Mouse (Mus musculus) CD4-positive, CD25-positive, alpha-beta regulatory T cell, adult 2 months (primary cell): ENCODE measurements around the gene Zmynd8.
"Not testable (repeated sequence)": the region's sequence is repeated elsewhere in the genome, so short reads cannot be mapped to it uniquely, and the experiment has no call there.

Experiments used
- DNase-seq: peaks from one replicate; pipeline ENCODE4 v3.0.0-alpha.2; 2012; ENCODE audit warnings: low read depth, low spot score

Gene Zmynd8

GRCm38 (mm10) chr2:165809091-165809490 lies 89.7 kb downstream of the Zmynd8 start:
- DNase-seq, result no peak

DNA sequence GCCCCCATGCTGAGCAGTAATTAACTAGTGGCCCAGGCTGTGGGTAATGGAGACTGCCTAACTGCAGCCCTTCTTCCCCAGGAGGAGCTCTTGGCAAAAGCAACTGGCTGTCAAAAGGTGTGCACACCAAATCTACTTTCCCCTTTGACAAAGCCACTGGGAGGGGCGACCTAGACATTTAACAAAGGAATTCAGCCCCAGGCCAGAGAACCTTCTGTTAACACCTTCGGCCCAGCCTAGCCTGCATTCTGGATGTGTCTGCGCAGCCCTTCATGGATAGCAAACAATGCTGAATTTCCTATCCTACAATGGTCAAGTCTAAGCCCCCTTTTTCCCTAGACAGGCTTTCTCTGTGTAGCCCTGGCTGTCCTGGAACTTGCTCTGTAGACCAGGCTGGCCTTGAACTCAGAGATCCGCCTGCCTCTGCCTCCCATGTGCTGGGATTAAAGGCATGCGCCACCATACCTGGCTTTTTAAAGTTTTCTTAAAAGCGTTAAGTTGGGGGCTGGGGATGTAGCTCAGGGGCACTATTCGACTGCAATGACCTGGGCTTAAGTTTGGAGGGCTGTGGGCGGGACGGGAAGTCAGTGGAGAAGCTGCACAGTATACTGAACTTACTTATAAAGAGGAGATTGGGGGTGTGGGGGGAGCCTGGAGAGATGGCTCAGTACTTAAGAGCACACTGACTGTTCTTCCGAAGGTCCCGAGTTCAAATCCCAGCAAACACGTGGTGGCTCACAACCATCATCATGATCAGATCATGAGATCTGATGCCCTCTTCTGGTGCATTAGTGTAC lies 90.4 kb downstream of the Zmynd8 start:
- no peak for DNase-seq

GRCm38 (mm10) chr2:165800174-165800573 lies 98.6 kb downstream of the Zmynd8 start:
- not testable (repeated sequence) for DNase-seq

DNA sequence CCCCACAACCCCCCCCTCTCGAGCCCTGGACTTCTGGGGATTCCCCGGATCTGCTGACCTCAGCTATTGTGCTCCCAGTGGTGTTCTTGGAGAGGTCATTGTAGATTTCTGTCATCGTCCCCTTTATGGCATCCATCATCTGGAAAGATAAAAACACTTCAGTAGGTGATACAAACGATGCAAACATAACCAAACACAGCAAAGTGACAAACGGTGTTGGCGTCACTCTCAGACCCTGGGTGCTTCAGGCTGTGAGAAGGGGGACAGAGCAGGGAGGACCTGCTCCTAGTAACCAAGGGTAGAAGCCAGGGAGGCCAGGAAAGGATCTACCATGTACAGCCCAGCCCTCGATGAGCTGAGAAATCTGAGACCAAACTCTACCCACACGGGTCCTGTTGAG lies 100.9 kb downstream of the Zmynd8 start:
- no peak for DNase-seq

DNA sequence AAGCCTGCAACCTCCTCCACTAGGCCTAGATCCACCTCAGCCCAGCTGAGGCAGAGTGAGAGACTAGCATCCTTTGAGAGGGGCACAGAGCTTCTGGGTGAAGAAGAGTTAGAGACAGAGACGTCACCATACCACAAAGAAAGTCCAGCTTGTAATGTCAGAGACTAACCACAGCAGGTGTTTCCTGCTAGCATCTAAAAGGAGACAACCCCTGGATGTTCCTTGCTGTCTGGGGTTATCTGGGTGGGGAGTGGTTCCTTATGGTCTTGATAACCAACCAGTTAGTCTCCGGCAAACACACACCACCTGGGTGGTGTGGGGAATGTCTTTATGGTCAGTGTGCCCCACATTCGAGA lies 105.6 kb downstream of the Zmynd8 start:
- peak; percentile 72 for DNase-seq

DNA sequence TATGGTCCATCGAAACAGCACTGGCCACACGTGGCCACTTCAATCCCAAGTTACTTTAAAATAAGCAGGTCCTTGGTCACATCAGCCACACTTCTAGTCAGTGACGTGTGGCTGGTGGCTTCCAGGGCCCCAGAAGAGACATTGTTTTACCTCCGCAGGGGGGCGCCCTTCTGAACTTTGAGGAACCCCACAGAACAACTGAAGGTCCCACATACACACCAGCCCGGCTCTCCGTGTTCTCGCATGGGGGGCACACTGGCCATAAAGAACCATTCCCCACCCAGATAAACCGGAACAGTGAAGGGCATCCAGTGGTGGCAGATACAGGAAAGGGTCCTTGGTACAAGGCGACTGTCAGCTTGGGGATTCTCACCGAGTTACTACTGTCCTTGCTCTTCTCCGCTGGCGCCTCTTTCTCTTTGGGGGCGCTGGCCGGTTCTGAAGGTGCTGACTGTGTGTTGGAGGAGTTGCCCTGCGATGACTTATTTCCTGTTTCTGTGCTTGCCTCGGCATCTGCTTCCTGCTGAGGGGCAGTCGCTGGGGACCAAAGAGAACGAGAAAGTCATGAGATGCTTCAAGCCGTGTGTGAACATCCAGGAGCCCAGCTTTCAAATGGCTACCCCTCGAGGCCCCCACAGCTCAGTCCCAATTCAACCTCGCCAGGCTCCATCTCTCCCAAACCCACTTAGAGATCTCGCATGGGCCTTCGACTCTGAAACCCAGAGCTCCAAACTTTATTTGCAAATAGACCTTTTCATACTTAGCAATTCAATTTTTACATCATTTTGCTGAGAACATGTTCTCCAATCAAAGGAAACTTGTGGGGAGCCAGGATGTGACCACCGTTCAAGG lies 106.2 kb downstream of the Zmynd8 start:
- peak; percentile 72 for DNase-seq

DNA sequence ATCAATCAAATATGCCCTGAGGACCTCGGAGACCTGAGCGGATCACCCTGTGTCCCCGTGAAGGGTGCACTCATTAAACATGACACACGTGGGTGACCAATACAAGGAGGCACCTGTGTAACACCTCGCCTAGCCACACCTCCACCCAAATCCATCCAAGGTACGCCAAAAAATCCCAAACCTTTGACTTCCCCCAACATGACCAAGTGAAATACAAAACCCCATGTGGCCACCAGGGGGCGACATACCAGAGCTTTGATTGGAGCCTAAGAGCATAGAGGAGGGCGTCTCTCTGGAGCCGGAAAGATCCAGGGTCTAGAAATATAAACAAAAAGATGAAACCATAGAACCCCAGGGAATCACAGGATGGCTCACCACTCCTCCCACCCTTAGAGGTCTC lies 107.2 kb downstream of the Zmynd8 start:
- peak; percentile 81 for DNase-seq

DNA sequence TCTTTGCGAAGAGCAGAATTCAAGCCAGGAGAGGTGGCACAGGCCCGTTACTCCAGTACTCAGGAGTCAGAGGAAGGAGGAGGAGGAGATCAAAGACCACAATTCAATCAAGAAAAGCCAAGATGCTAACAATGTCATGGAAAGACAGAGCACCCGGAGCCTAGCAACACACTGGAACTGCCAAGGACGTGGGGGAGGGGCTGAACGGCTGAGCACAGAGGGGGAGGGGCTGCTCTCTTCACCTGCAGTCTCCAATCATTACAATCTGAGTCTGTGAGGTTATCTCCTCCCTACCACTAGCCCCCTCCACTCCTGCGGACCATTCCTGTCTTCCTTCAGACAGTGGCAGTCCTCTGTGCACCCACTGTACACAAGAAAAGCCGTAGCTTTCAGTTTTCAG lies 107.8 kb downstream of the Zmynd8 start:
- DNase-seq, result no peak

GRCm38 (mm10) chr2:165789667-165790066 lies 109.1 kb downstream of the Zmynd8 start:
- no peak for DNase-seq

DNA sequence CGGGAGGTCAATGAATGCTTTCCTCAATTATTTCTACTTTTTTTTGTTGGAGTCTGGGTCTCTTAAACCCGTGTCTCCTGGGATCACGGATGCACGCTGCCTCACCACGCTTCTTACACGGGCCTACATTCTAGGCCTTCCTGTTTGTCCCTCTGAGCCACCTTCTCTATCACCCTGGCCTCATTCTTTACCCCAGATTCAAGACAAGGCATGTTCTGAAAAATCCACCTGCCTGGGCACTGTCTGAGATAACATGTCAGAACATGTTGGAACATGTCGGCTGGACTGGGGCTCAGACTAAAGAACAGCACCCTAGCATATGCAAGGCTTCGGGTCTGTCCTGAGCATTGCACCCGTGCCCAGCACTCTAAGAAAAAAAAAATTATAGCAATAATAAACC lies 110.0 kb downstream of the Zmynd8 start:
- no peak for DNase-seq

- DNase-seq, result no peak
Observed at GRCm38 (mm10) chr2:165788005-165788404, 110.8 kb downstream of the Zmynd8 start.

GRCm38 (mm10) chr2:165786467-165786866 lies 112.3 kb downstream of the Zmynd8 start:
- peak; percentile 25 for DNase-seq

DNA sequence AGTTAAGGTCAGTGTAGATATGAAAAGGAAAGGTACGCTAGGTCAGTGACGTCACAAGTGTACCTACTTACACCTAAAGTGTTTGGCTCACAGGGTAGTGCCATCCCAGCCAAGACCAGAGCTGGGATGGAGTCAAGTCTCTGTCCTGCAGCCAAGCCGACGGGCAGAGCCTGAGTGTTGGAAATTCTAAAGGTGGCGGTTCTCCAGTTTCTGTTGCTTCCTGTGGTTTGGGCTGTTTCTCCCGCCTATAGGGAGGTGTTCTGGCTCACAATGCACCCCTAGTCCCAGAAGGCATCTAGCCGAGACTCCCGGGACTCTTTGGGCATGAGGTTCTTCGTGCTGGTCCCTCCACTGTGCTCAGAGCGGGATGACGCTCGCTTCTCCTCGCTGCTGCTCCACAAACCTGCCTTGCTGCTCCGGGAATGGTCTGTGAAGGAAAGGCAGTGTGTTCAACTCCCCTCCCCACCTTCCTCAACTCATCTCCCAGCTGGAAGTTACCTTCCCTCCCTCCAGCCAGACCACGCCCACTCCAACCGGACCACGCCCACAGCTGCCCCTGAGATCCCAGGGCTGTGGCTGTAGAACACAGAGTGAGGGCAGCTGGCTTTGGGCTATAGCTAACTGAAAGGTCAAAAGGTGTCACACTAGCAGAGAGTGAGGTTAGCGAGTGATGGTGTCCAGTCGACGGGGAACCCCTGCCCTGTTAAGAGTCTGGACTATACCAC lies 113.3 kb downstream of the Zmynd8 start:
- no peak for DNase-seq

DNA sequence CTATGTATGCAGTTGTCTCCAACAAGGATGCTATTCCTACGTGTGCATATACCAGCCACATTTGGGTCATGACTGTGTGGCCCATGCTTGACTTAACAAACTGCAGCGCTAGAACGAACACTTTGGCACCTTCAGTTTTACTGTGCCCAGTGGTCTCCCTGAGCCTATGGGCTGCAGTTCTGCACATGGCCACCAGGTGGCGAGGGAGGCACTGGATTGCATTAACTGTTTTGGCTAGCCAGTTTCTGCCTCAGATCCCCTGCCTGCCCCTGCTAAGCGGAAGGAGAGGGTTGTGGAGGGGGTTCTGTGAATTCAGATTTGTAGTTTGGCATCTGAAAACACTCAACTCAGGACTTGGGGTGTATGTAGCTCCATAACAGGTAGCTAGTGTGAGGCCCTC lies 116.5 kb downstream of the Zmynd8 start:
- DNase-seq, result peak; percentile 85

DNA sequence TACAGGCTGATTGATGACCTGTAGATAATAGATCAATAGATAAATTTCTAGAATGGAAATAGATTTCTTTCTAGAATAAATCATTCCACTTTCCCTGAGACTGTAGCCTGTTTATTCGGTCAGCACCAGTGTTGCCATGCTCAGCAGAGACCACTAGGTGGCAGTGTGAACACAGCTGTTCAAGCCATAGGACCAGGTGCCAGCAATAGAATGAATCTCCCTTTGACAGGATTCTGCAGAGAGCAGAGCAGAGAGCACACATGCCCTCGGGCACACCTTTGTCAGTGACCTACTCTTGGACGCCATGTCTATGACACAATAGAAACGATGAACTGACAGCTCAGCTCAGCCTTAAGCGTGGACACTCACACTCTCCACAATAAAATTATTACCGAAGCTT lies 119.9 kb downstream of the Zmynd8 start:
- peak; percentile 86 for DNase-seq

GRCm38 (mm10) chr2:165769375-165769948 lies 129.4 kb downstream of the Zmynd8 start:
- DNase-seq, result no peak

GRCm38 (mm10) chr2:165768805-165769358 lies 129.9 kb downstream of the Zmynd8 start:
- no peak for DNase-seq

DNA sequence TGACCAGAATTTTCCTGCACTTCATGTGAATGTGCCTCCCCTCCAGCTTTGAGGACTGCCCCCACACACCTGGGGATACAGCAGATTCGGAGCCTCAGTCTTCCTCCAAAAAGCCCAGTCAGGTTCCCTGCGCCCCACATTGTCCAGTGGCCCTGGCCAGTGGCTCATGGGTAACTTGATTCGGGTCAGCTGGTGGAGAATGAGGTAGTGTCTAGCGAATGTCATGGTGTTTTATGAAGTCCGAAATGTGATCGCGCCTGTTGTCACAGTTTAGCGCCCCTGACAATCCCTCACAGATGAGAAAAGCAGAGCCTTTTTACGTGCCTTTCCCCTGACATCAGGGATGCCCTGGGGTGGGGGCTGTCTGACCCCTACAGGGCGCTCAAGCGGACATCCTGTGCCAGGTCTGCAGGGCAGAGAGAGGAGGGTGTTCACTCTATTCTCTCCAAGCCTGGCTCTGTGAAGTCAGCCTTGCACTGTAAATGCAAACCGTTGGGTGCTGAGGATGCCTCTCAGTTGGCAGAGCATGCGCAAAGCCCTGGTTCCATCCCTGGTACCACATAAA lies 139.3 kb downstream of the Zmynd8 start:
- DNase-seq, result no peak

- DNase-seq, result no peak
Observed at GRCm38 (mm10) chr2:165758534-165758933, 140.3 kb downstream of the Zmynd8 start.

- DNase-seq, result no peak
Observed at GRCm38 (mm10) chr2:165757799-165758198, 141.0 kb downstream of the Zmynd8 start.

DNA sequence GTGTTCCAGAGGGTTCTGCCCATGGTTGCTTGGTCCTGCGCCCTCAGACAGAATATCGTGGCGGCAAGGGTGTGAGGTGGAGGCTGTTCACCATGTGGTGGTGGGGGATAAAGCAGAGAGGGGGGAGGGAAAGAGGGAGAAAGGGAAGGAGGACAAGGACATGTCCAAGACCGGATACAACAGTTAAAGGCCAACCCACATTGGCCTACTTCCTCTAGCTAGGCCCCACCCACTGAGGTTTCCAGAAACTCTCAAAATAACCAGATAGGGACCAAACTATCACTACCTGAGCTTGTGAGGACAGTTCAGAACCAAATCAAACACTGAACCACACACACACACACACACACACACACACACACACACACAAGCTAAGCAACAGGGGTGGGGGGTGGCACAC lies 146.1 kb downstream of the Zmynd8 start:
- no peak for DNase-seq
